Mouse (Mus musculus) heart, postnatal 0 days (tissue): ENCODE measurements around the gene Nrarp.

Experiments used
- CTCF ChIP-seq: IDR thresholded peaks from 2 replicates; pipeline ENCODE4 v1.5.1; 2016; ENCODE audit warnings: antibody characterized with exemption, control low read depth, low read depth
- EP300 ChIP-seq: IDR thresholded peaks from 2 replicates; pipeline ENCODE4 v1.6.1; 2016; ENCODE audit warnings: antibody characterized with exemption, low read depth

- no peak for TF ChIP-seq CTCF
- no peak for TF ChIP-seq EP300
Measured at GRCm38 (mm10) chr2:25174866-25175689, 5.5 kb upstream of the Nrarp start.
